Mouse (Mus musculus) cerebellum, postnatal 10 days (tissue): ENCODE results near the gene Dedd2.

ENCODE experiments used
- DNase-seq, 2 experiments: peaks; one replicate each; pipeline ENCODE4 v3.0.0; 2021; ENCODE audit warnings: mixed read lengths in 2 of 2

The Dedd2 gene

GRCm38 (mm10) chr7:25246079-25246758 lies 25.8 kb upstream of the Dedd2 start:
- DNase-seq: peak; percentile 82 to 87

- no peak for DNase-seq
Observed at GRCm38 (mm10) chr7:25244562-25245369, 24.4 kb upstream of the Dedd2 start.

GRCm38 (mm10) chr7:25243361-25243760 lies 22.9 kb upstream of the Dedd2 start:
- no peak for DNase-seq

- peak; percentile 48 to 59 for DNase-seq
Observed at GRCm38 (mm10) chr7:25241062-25241461, 20.6 kb upstream of the Dedd2 start.

GRCm38 (mm10) chr7:25240631-25241030 lies 20.2 kb upstream of the Dedd2 start:
- no peak for DNase-seq

GRCm38 (mm10) chr7:25238829-25239623 lies 18.6 kb upstream of the Dedd2 start:
- DNase-seq: peak; percentile 89 to 91

GRCm38 (mm10) chr7:25238015-25238706 lies 17.7 kb upstream of the Dedd2 start:
- peak; percentile 94 to 96 for DNase-seq

- DNase-seq: peak; percentile 99 to 100
Observed at GRCm38 (mm10) chr7:25237249-25238014, 17.0 kb upstream of the Dedd2 start, which contains the start of gene Gsk3a. Gene Gsk3a, minus strand, starts transcription at chr7:25237851.

- DNase-seq: no peak
Observed at GRCm38 (mm10) chr7:25235526-25235925, 15.1 kb upstream of the Dedd2 start.

- no peak for DNase-seq
Observed at GRCm38 (mm10) chr7:25233061-25233460, 12.6 kb upstream of the Dedd2 start.

- DNase-seq: no peak
Observed at GRCm38 (mm10) chr7:25232101-25232648, 11.8 kb upstream of the Dedd2 start.

- DNase-seq: no peak
Observed at GRCm38 (mm10) chr7:25230690-25231285, 10.4 kb upstream of the Dedd2 start.

GRCm38 (mm10) chr7:25227523-25228300 lies 7.3 kb upstream of the Dedd2 start:
- no peak for DNase-seq

- DNase-seq: no peak
Observed at GRCm38 (mm10) chr7:25222275-25222967, 2.0 kb upstream of the Dedd2 start.

- peak; percentile 97 to 99 for DNase-seq
Observed at GRCm38 (mm10) chr7:25221102-25221883, 878 bp upstream of the Dedd2 start, which contains the start of gene Zfp526. Gene Zfp526, plus strand, starts transcription at chr7:25221425.

- peak; percentile 96 to 98 for DNase-seq
Observed at GRCm38 (mm10) chr7:25219756-25220456, 509 bp downstream of the Dedd2 start.

- DNase-seq: no peak
Observed at GRCm38 (mm10) chr7:25219416-25219750, 1.0 kb downstream of the Dedd2 start.
